Mouse (Mus musculus) embryonic facial prominence, embryonic 13.5 days (tissue): ENCODE measurements around the gene Kidins220. TPM values are rescaled to one million over a fixed set of nuclear protein-coding genes. Genes with fewer than 3 reads are reported as not detected.

Experiments used
- ATAC-seq: fragments of 200-750 bp; cut with Nextera tagmentation; 2 replicates; pipeline ENCODE4 v1.8.0; 2017; ENCODE audit warnings: low read depth; ENCODE audit not compliant: insufficient number of reproducible peaks, insufficient read depth, low FRiP score, low TSS enrichment
- H3K27ac ChIP-seq: fragments of 300-500 bp; sonication (generic); 2 replicates; pipeline ENCODE4 v1.5.1; 2015; ENCODE audit warnings: moderate library complexity, mild to moderate bottlenecking, inconsistent platforms
- H3K27me3 ChIP-seq: fragments of 300-500 bp; sonication (generic); 2 replicates; pipeline ENCODE4 v1.6.1; 2015; ENCODE audit warnings: mild to moderate bottlenecking, inconsistent platforms
- H3K36me3 ChIP-seq: fragments of 300-500 bp; sonication (generic); 2 replicates; pipeline ENCODE4 v1.6.1; 2015; ENCODE audit warnings: mild to moderate bottlenecking, inconsistent platforms
- H3K4me1 ChIP-seq: fragments of 300-500 bp; sonication (generic); 2 replicates; pipeline ENCODE4 v1.6.1; 2015; ENCODE audit warnings: inconsistent platforms
- H3K4me2 ChIP-seq: fragments of 300-500 bp; sonication (generic); 2 replicates; pipeline ENCODE4 v1.6.1; 2015; ENCODE audit warnings: moderate library complexity, mild to moderate bottlenecking, inconsistent platforms
- H3K4me3 ChIP-seq: fragments of 300-500 bp; sonication (generic); 2 replicates; pipeline ENCODE4 v1.5.1; 2015; ENCODE audit warnings: mild to moderate bottlenecking, inconsistent platforms
- H3K9ac ChIP-seq: fragments of 300-500 bp; sonication (generic); 2 replicates; pipeline ENCODE4 v1.6.1; 2015; ENCODE audit warnings: mild to moderate bottlenecking, inconsistent platforms
- H3K9me3 ChIP-seq: fragments of 300-500 bp; sonication (generic); 2 replicates; pipeline ENCODE4 v1.6.1; 2016; ENCODE audit warnings: inconsistent platforms
- WGBS: fragments of 180-500 bp; shearing (Covaris S2); methylation state at CpG from one replicate; pipeline ENCODE4 v1.1.7; 2015; ENCODE audit warnings: mixed read lengths; 5-methylcytosine and 5-hydroxymethylcytosine counted together
- polyA plus RNA-seq: library from polyadenylated mRNA; unstranded; fragments of >200 nt; fragmentation: Nextera tagmentation; extraction: Ambion mirVana; gene quantifications from 2 replicates; pipeline ENCODE4 v1.2.1, GENCODE M21; 2015

Gene Kidins220
- 23.9 and 28.6 TPM in 2 replicates for polyA plus RNA-seq

DNA sequence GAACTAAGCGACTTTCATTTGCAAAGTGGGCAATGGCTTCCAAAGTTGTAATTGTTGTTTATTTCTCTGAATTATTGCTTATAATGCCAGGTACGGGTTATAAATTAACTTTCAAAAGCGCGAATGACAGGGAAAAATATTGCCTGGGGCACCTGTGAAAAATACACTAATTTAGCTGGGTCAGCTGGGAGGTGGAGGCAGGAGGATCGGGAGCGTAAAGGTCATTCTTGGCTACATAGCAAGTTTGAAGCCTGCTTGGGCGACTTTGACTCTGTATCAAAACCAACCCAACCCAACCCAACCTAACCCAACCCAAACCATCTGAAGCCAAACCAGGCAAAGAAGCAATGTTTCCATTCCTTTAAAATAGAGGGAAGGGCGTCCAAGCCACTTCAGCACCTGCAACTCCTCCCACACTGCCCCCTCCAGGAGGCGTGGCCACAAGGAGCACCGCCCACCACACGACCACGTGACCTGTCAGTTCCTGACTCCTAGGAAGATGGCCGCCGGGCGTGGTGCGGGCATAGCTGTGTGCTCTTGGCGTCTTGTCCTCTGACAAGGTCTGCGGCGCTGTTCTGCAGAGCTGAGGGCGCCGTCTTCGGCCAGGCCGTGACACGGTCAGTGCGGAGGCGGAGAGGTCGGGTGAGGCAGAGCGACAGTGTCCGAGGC lies at the start of gene Kidins220:
Gene Kidins220 (plus strand): TSS at position 480 of the 669 bp plus-strand sequence.
- Histone ChIP-seq H3K9me3 (no peaks in the 10 kb centered on the region), H3K4me3 (peak within 1 kb of the TSS; percentile 80), H3K4me2 (peak within 1 kb of the TSS; percentile 58), H3K27me3 (no peaks in the 10 kb centered on the region), H3K4me1 (0 out of 2 replicates have a peak, but pooled peaks cover 7% of the 10 kb centered on the region), H3K27ac (peak within 1 kb of the TSS; percentile 92), H3K9ac (peak within 1 kb of the TSS; percentile 81), H3K36me3 (no peaks in the 10 kb centered on the region)
- WGBS = 16% methylated on average over 27 of the region's 29 CpGs
- ATAC-seq = peak; percentile 90

DNA sequence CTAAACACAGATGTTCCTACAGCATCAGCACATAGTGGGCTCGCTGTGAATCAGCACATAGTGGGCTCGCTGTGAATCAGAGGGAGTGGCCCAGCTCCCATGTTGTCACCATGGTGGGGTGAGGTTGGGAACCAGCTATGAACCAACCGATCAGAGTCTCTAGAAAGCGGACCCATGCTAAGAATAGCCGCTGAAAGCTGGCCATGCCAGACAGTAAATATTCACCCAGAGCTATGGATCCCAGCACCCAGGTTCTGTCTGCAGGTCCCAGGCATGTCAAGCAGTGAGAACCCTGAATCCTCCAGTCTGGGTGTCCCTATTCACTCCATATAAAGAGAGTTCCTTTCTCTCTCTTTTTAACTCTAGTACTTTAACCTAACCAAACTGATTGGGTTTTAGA lies 49.4 kb upstream of the Kidins220 start:
- Histone ChIP-seq H3K27me3 (no peaks in the 10 kb centered on the region), H3K9ac (no peak overlapping the region), H3K4me3 (no peak overlapping the region), H3K9me3 (no peaks in the 10 kb centered on the region), H3K4me1 (peaks cover 11% of the 10 kb centered on the region), H3K36me3 (peaks cover 14% of the 10 kb centered on the region), H3K4me2 (no peak overlapping the region), H3K27ac (no peak overlapping the region)
- no peak for ATAC-seq
- 77% methylated on average over 5 of the region's 5 CpGs for WGBS

- no peak for ATAC-seq
- WGBS = 17% methylated on average over 4 of the region's 4 CpGs
- Histone ChIP-seq H3K4me1 (peaks cover 11% of the 10 kb centered on the region), H3K9ac (no peak overlapping the region), H3K4me3 (no peak overlapping the region), H3K4me2 (no peak overlapping the region), H3K27ac (no peak overlapping the region), H3K9me3 (no peaks in the 10 kb centered on the region), H3K27me3 (no peaks in the 10 kb centered on the region), H3K36me3 (peaks cover 14% of the 10 kb centered on the region)
Measured at GRCm38 (mm10) chr12:24925684-24926083, 49.0 kb upstream of the Kidins220 start.

GRCm38 (mm10) chr12:24928051-24928748 lies 46.5 kb upstream of the Kidins220 start:
- Histone ChIP-seq H3K36me3 (peaks cover 14% of the 10 kb centered on the region), H3K27me3 (no peaks in the 10 kb centered on the region), H3K27ac (no peak overlapping the region), H3K9me3 (no peaks in the 10 kb centered on the region), H3K4me2 (no peak overlapping the region), H3K9ac (no peak overlapping the region), H3K4me1 (peaks cover 14% of the 10 kb centered on the region), H3K4me3 (no peak overlapping the region)
- 76% methylated on average over 18 of the region's 18 CpGs for WGBS
- no peak for ATAC-seq

DNA sequence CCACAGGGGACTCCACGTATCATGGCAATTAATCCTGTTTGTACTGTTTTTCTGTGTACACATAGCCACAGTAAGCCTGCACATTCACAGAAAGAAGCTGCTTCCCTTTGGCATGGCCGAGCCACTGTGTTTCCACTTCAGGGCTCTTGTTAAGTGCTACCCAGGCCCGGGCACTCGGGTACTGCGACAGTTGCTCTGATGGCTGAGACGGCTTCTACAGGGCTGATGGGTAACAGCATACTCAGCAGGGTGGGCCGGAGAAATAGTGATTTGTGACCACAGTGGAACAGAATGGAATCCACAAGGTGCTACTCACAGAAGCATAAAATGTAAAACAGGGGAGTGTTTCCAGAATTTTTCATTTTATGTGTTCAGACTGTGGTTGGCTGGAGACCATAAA lies 45.7 kb upstream of the Kidins220 start:
- Histone ChIP-seq H3K4me2 (no peak overlapping the region), H3K27ac (no peak overlapping the region), H3K9me3 (no peaks in the 10 kb centered on the region), H3K27me3 (no peaks in the 10 kb centered on the region), H3K36me3 (peaks cover 14% of the 10 kb centered on the region), H3K4me3 (no peak overlapping the region), H3K4me1 (peaks cover 18% of the 10 kb centered on the region), H3K9ac (no peak overlapping the region)
- ATAC-seq = no peak
- WGBS = 81% methylated on average over 7 of the region's 7 CpGs

DNA sequence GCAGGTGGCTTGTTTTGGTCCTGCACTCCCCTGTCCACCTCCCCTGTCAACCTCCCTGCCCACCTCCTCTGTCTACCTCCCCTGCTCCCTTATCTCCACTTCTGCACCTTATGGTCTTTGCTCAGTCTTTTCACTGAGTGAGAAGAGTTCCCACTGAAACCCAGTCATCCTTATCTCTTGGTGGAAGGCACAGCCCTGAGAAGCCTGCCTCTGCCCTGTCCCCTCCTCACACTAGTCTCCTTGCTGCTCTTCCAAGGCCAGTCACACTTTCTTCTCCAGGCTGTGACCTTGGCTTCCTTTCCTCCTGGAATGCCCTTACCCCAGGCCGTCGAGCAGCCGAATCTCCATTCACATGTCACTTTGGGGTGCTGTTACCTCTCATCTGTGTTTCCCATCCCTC lies 44.0 kb upstream of the Kidins220 start:
- WGBS = 79% methylated on average over 3 of the region's 3 CpGs
- Histone ChIP-seq H3K27me3 (no peaks in the 10 kb centered on the region), H3K4me3 (no peak overlapping the region), H3K27ac (no peak overlapping the region), H3K4me1 (peaks cover 12% of the 10 kb centered on the region; the same call in 1 of the 2 replicates), H3K36me3 (peaks cover 19% of the 10 kb centered on the region), H3K9me3 (no peaks in the 10 kb centered on the region), H3K4me2 (no peak overlapping the region), H3K9ac (no peak overlapping the region)
- no peak for ATAC-seq

GRCm38 (mm10) chr12:24932120-24932519 lies 42.6 kb upstream of the Kidins220 start:
- Histone ChIP-seq H3K27me3 (no peaks in the 10 kb centered on the region), H3K27ac (no peak overlapping the region), H3K4me1 (peaks cover 11% of the 10 kb centered on the region; the same call in 1 of the 2 replicates), H3K4me2 (no peak overlapping the region), H3K36me3 (peaks cover 22% of the 10 kb centered on the region), H3K9ac (no peak overlapping the region), H3K4me3 (no peak overlapping the region), H3K9me3 (no peaks in the 10 kb centered on the region)
- WGBS = 51% methylated on average over 6 of the region's 6 CpGs
- no peak for ATAC-seq

- ATAC-seq = no peak
- H3K27me3 ChIP-seq = no peaks in the 10 kb centered on the region
- H3K9ac ChIP-seq = no peak overlapping the region
- 97% methylated on average over 1 of the region's 1 CpGs for WGBS
- no peak overlapping the region for H3K4me3 ChIP-seq
- H3K27ac ChIP-seq = no peak overlapping the region
- peaks cover 16% of the 10 kb centered on the region for H3K36me3 ChIP-seq
- peaks cover 11% of the 10 kb centered on the region; the same call in 1 of the 2 replicates for H3K4me1 ChIP-seq
- no peaks in the 10 kb centered on the region for H3K9me3 ChIP-seq
- H3K4me2 ChIP-seq = no peak overlapping the region
Measured at GRCm38 (mm10) chr12:24933206-24933775, 41.4 kb upstream of the Kidins220 start.

- Histone ChIP-seq H3K4me2 (no peak overlapping the region), H3K27me3 (no peaks in the 10 kb centered on the region), H3K4me3 (no peak overlapping the region), H3K27ac (no peak overlapping the region), H3K9me3 (no peaks in the 10 kb centered on the region), H3K36me3 (peaks cover 11% of the 10 kb centered on the region; the same call in 1 of the 2 replicates), H3K9ac (no peak overlapping the region), H3K4me1 (peaks cover 11% of the 10 kb centered on the region; the same call in 1 of the 2 replicates)
- 83% methylated on average over 3 of the region's 3 CpGs for WGBS
- ATAC-seq = no peak
Measured at GRCm38 (mm10) chr12:24933996-24934395, 40.7 kb upstream of the Kidins220 start.

GRCm38 (mm10) chr12:24936281-24936680 lies 38.4 kb upstream of the Kidins220 start:
- ATAC-seq = no peak
- WGBS = 47% methylated on average over 1 of the region's 1 CpGs
- Histone ChIP-seq H3K4me3 (no peak overlapping the region), H3K4me1 (peaks cover 11% of the 10 kb centered on the region; the same call in 1 of the 2 replicates), H3K27me3 (no peaks in the 10 kb centered on the region), H3K9ac (no peak overlapping the region), H3K27ac (no peak overlapping the region), H3K9me3 (no peaks in the 10 kb centered on the region), H3K4me2 (no peak overlapping the region), H3K36me3 (peaks cover 31% of the 10 kb centered on the region)

DNA sequence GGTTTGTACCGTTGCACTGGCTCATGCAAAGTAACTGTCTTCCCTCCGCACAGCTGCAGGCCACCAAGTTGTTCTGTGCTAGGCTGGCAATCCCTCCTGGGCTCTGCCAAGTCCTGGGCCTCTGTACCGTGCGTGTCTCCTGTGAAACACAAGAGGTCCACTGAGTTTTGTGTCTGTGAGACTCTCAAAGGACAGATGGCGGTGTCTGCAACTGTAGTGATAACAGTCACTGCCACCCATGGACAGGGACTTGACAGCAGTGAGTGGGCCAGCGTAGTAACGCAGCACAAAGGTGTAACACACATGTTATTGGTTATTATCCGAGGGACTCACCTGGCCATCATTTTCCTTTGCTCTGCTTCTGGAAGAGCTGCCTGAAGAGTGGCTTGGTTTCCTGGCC lies 35.4 kb upstream of the Kidins220 start:
- no peak overlapping the region for H3K27ac ChIP-seq
- 91% methylated on average over 8 of the region's 8 CpGs for WGBS
- peaks cover 50% of the 10 kb centered on the region for H3K36me3 ChIP-seq
- no peaks in the 10 kb centered on the region for H3K9me3 ChIP-seq
- no peak for ATAC-seq
- H3K4me1 ChIP-seq = peaks cover 4% of the 10 kb centered on the region; the same call in 1 of the 2 replicates
- H3K4me2 ChIP-seq = no peak overlapping the region
- no peaks in the 10 kb centered on the region for H3K27me3 ChIP-seq
- H3K4me3 ChIP-seq = no peak overlapping the region
- H3K9ac ChIP-seq = no peak overlapping the region
